Mouse (Mus musculus) stomach, embryonic 14.5 days (tissue): ENCODE measurements around the gene Vash2. TPM values are rescaled to one million over a fixed set of nuclear protein-coding genes. Genes with fewer than 3 reads are reported as not detected.

Experiments
- ATAC-seq: fragments of 200-750 bp; cut with Nextera tagmentation; 2 replicates; pipeline ENCODE4 v1.8.0; 2017; ENCODE audit warnings: low read depth, moderate TSS enrichment; ENCODE audit not compliant: insufficient number of reproducible peaks, insufficient read depth, low FRiP score
- H3K27ac ChIP-seq: fragments of 300-500 bp; sonication (generic); 2 replicates; pipeline ENCODE4 v1.5.1; 2014; ENCODE audit warnings: mild to moderate bottlenecking, low read length, moderate library complexity, mixed read lengths
- H3K27me3 ChIP-seq: fragments of 300-500 bp; sonication (generic); 2 replicates; pipeline ENCODE4 v1.6.1; 2014; ENCODE audit warnings: low read length, control low read depth, mixed read lengths; ENCODE audit not compliant: control insufficient read depth, insufficient read depth
- H3K36me3 ChIP-seq: fragments of 300-500 bp; sonication (generic); 2 replicates; pipeline ENCODE4 v1.6.1; 2014; ENCODE audit warnings: mild to moderate bottlenecking, control low read depth, low read length, moderate library complexity, mixed read lengths; ENCODE audit not compliant: control insufficient read depth, insufficient read depth
- H3K4me1 ChIP-seq: fragments of 300-500 bp; sonication (generic); 2 replicates; pipeline ENCODE4 v1.6.1; 2014; ENCODE audit warnings: low read length, control low read depth, mixed read lengths; ENCODE audit not compliant: control insufficient read depth, insufficient read depth
- H3K4me2 ChIP-seq: fragments of 300-500 bp; sonication (generic); replicated peaks from 2 replicates; pipeline ENCODE4 v1.6.1; 2014; ENCODE audit warnings: low read depth, low read length, control low read depth
- H3K4me3 ChIP-seq: fragments of 300-500 bp; sonication (generic); 2 replicates; pipeline ENCODE4 v1.5.1; 2014; ENCODE audit warnings: low read depth, low read length, control low read depth
- H3K9ac ChIP-seq: fragments of 300-500 bp; sonication (generic); replicated peaks from 2 replicates; pipeline ENCODE4 v1.6.1; 2014; ENCODE audit warnings: low read depth, mild to moderate bottlenecking, control low read depth, low read length, moderate library complexity, mixed read lengths
- H3K9me3 ChIP-seq: fragments of 300-500 bp; sonication (generic); 2 replicates; pipeline ENCODE4 v1.6.1; 2016; ENCODE audit warnings: low read depth, low read length, control low read depth; ENCODE audit not compliant: control insufficient read depth
- WGBS: fragments of 180-500 bp; shearing (Covaris S2); extraction: QIAGEN DNeasy Blood & Tissue Kit; methylation state at CpG from one replicate; pipeline ENCODE4 v1.1.7; 2014; 5-methylcytosine and 5-hydroxymethylcytosine counted together
- polyA plus RNA-seq: library from polyadenylated mRNA; unstranded; fragments of >200 nt; fragmentation: Nextera tagmentation; extraction: Ambion mirVana; gene quantifications from 2 replicates; pipeline ENCODE4 v1.2.1, GENCODE M21; 2014

Gene Vash2
- polyA plus RNA-seq, 1 experiment from 2014 or later: 33.5 TPM

GRCm38 (mm10) chr1:190904136-190904535 is 75.0 kb downstream of the Vash2 start:
- Histone ChIP-seq H3K9me3 (no peaks in the 10 kb centered on the region), H3K4me1 (0 out of 2 replicates have a peak, but pooled peaks cover 5% of the 10 kb centered on the region), H3K36me3 (peaks cover 10% of the 10 kb centered on the region), H3K27ac (no peak overlapping the region), H3K27me3 (no peaks in the 10 kb centered on the region), H3K4me3 (no peak overlapping the region), H3K4me2 (no peak overlapping the region), H3K9ac (no peak overlapping the region)
- WGBS: 89% methylated on average over 3 of the region's 3 CpGs
- no peak for ATAC-seq

DNA sequence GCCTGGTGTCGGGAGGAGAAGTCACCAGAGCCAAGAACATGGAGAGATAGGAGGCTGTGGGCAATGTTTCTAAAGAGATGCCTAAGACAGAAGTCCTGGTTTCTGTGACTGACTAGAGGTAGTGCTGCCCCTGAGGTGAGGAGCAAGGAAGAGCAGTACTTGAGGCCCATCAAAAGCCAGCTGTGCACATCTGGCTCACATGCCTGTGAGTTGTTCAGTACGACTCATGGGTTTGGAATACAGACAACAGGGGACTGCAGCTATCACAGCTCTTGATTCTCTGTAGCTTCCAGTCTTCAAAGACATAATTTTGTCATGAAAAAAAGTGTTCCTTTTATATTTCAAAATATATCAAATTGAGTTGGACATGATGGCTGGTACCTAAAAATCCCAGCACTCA is 78.0 kb downstream of the Vash2 start:
- Histone ChIP-seq H3K4me2 (no peak overlapping the region), H3K4me3 (no peak overlapping the region), H3K36me3 (peaks cover 15% of the 10 kb centered on the region), H3K4me1 (0 out of 2 replicates have a peak, but pooled peaks cover 10% of the 10 kb centered on the region), H3K9me3 (no peaks in the 10 kb centered on the region), H3K27ac (no peak overlapping the region), H3K27me3 (no peaks in the 10 kb centered on the region), H3K9ac (no peak overlapping the region)
- 57% methylated on average over 2 of the region's 2 CpGs for WGBS
- ATAC-seq: no peak

GRCm38 (mm10) chr1:190898899-190899575 is 80.1 kb downstream of the Vash2 start:
- Histone ChIP-seq H3K9ac (no peak overlapping the region), H3K27me3 (no peaks in the 10 kb centered on the region), H3K4me2 (no peak overlapping the region), H3K36me3 (peaks cover 10% of the 10 kb centered on the region), H3K9me3 (no peaks in the 10 kb centered on the region), H3K27ac (no peak overlapping the region), H3K4me1 (0 out of 2 replicates have a peak, but pooled peaks cover 10% of the 10 kb centered on the region), H3K4me3 (no peak overlapping the region)
- 65% methylated on average over 9 of the region's 9 CpGs for whole genome bisulfite sequencing
- ATAC-seq: no peak

- Histone ChIP-seq H3K9ac (no peak overlapping the region), H3K4me2 (no peak overlapping the region), H3K27me3 (no peaks in the 10 kb centered on the region), H3K36me3 (peaks cover 7% of the 10 kb centered on the region), H3K27ac (no peak overlapping the region), H3K9me3 (no peaks in the 10 kb centered on the region), H3K4me1 (0 out of 2 replicates have a peak, but pooled peaks cover 10% of the 10 kb centered on the region), H3K4me3 (no peak overlapping the region)
- 93% methylated on average over 3 of the region's 3 CpGs for WGBS
- no peak for ATAC-seq
These were observed 80.9 kb downstream of the Vash2 start for GRCm38 (mm10) chr1:190898186-190898585.

Other genes starting within 250 kb of the Vash2 start
- 15.3 and 16.1 TPM in 2 replicates for gene Rps6kc1, start 67.5 kb downstream of the Vash2 start, polyA plus RNA-seq
- 41.1 and 43.0 TPM in 2 replicates for gene Angel2, start 54.2 kb downstream of the Vash2 start, polyA plus RNA-seq
- 5.8 and 6.6 TPM in 2 replicates for gene Flvcr1, start 46.9 kb upstream of the Vash2 start, polyA plus RNA-seq
- gene Spata45, start 57.3 kb upstream of the Vash2 start, polyA plus RNA-seq: not detected in 2 replicates
- gene Tatdn3, start 83.6 kb upstream of the Vash2 start, polyA plus RNA-seq: 14.8 and 20.4 TPM in 2 replicates
- 17.5 and 22.0 TPM in 2 replicates for gene Nsl1, start 83.7 kb upstream of the Vash2 start, polyA plus RNA-seq
- gene Batf3, start 118.6 kb upstream of the Vash2 start, polyA plus RNA-seq: 13.4 and 13.6 TPM in 2 replicates
- gene Fam71a, start 185.5 kb upstream of the Vash2 start, polyA plus RNA-seq: not detected in 2 replicates
- 2.9 and 3.7 TPM in 2 replicates for gene Atf3, start 238.7 kb upstream of the Vash2 start, polyA plus RNA-seq